Mouse (Mus musculus): Measurements from ENCODE around the gene Hist1h2ad. TPM values are rescaled to one million over a fixed set of nuclear protein-coding genes. Genes with fewer than 3 reads are reported as not detected.
A peak's percentile ranks its signal among the peaks of the same experiment; 100 is the strongest.
"Not testable (repeated sequence)": the region's sequence is repeated elsewhere in the genome, so short reads cannot be mapped to it uniquely, and the experiment has no call there.

Hist1h2ad gene
- polyA plus RNA-seq, 1 experiment from 2014 or later = 0.84 TPM

- Histone ChIP-seq H3K4me1 (replicated peaks; ENCODE audit: control insufficient read depth, insufficient read depth, low read length) (peaks cover 31% of the 10 kb centered on the region), H3K4me3 (ENCODE audit: low read depth, low read length) (peak overlapping the region; percentile 52), H3K4me2 (peak overlapping the region; percentile 87), H3K9me3 (ENCODE audit: control insufficient read depth, low read length) (no peaks in the 10 kb centered on the region), H3K9ac (ENCODE audit: low read depth, low read length) (peak overlapping the region; percentile 69), H3K27ac (ENCODE audit: low read depth, low read length) (peak overlapping the region; percentile 100), H3K27me3 (replicated peaks; ENCODE audit: control insufficient read depth, insufficient read depth, low read length) (no peaks in the 10 kb centered on the region), H3K36me3 (ENCODE audit: control insufficient read depth, insufficient read depth, low read length) (no peaks in the 10 kb centered on the region)
- DNase-seq (ENCODE audit: low spot score) (peak; percentile 80), ATAC-seq (replicated peaks; ENCODE audit: low FRiP score) (peak; percentile 7; the same call in 1 of the 2 replicates)
- under 1% methylated on average over 21 of the region's 21 CpGs for WGBS
These were observed 10.9 kb downstream of the Hist1h2ad start for GRCm38 (mm10) chr13:23585029-23585441.

DNA sequence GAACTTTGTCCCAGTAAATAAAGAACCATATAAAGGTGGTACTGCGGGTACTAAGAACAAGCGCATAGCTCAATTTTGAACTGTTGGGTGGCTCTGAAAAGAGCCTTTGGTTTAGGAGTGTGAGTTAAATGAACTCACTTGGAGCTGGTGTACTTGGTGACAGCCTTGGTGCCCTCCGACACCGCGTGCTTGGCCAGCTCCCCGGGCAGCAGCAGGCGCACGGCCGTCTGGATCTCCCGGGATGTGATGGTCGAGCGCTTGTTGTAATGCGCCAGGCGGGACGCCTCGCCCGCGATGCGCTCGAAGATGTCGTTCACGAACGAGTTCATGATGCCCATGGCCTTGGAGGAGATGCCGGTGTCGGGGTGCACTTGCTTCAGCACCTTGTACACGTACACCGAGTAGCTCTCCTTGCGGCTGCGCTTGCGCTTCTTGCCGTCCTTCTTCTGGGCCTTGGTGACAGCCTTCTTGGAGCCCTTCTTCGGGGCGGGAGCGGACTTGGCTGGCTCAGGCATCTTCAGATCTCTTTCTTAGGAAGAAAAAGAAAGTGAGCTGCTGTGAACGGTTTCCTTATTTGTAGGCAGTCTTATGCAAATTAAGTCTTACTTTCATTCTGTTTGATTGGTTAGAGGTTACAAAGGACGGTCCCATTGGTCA lies 11.4 kb downstream of the Hist1h2ad start:
- peak; percentile 72 for DNase-seq (ENCODE audit: low spot score)
- WGBS = 2% methylated on average over 20 of the region's 36 CpGs
- peak; percentile 80 for ATAC-seq (replicated peaks; ENCODE audit: low FRiP score)

GRCm38 (mm10) chr13:23586099-23586939 lies 12.1 kb downstream of the Hist1h2ad start:
- Histone ChIP-seq H3K4me2 (peak overlapping the region; percentile 87), H3K36me3 (ENCODE audit: control insufficient read depth, insufficient read depth, low read length) (no peaks in the 10 kb centered on the region), H3K27ac (ENCODE audit: low read depth, low read length) (peak overlapping the region; percentile 100), H3K27me3 (replicated peaks; ENCODE audit: control insufficient read depth, insufficient read depth, low read length) (no peaks in the 10 kb centered on the region), H3K4me1 (replicated peaks; ENCODE audit: control insufficient read depth, insufficient read depth, low read length) (peaks cover 28% of the 10 kb centered on the region), H3K4me3 (ENCODE audit: low read depth, low read length) (peak overlapping the region; percentile 43), H3K9me3 (ENCODE audit: control insufficient read depth, low read length) (no peaks in the 10 kb centered on the region), H3K9ac (ENCODE audit: low read depth, low read length) (peak overlapping the region; percentile 75)
- DNase-seq (ENCODE audit: low spot score) = no peak
- WGBS = 3% methylated on average over 22 of the region's 22 CpGs
- ATAC-seq (replicated peaks; ENCODE audit: low FRiP score) = no peak

More for the DNA sequence above, 11.4 kb downstream of the Hist1h2ad start:
- peak overlapping the region; percentile 87 for H3K4me2 ChIP-seq
- H3K4me3 ChIP-seq (ENCODE audit: low read depth, low read length) = peak overlapping the region; percentile 52
- H3K4me1 ChIP-seq (replicated peaks; ENCODE audit: control insufficient read depth, insufficient read depth, low read length) = peaks cover 31% of the 10 kb centered on the region
- H3K9ac ChIP-seq (ENCODE audit: low read depth, low read length) = peak overlapping the region; percentile 69
- not testable (repeated sequence) for H3K27me3 ChIP-seq (replicated peaks; ENCODE audit: control insufficient read depth, insufficient read depth, low read length); H3K36me3 ChIP-seq (ENCODE audit: control insufficient read depth, insufficient read depth, low read length); H3K9me3 ChIP-seq (ENCODE audit: control insufficient read depth, low read length)
- peak overlapping the region; percentile 100 for H3K27ac ChIP-seq (ENCODE audit: low read depth, low read length)

- Histone ChIP-seq H3K4me1 (replicated peaks; ENCODE audit: control insufficient read depth, insufficient read depth, low read length) (peaks cover 27% of the 10 kb centered on the region), H3K9ac (ENCODE audit: low read depth, low read length) (peak overlapping the region; percentile 75), H3K4me2 (peak overlapping the region; percentile 87), H3K27ac (ENCODE audit: low read depth, low read length) (peak overlapping the region; percentile 100), H3K36me3 (ENCODE audit: control insufficient read depth, insufficient read depth, low read length) (no peaks in the 10 kb centered on the region), H3K27me3 (replicated peaks; ENCODE audit: control insufficient read depth, insufficient read depth, low read length) (no peaks in the 10 kb centered on the region), H3K4me3 (ENCODE audit: low read depth, low read length) (peak overlapping the region; percentile 43), H3K9me3 (ENCODE audit: control insufficient read depth, low read length) (no peaks in the 10 kb centered on the region)
- 16% methylated on average over 1 of the region's 1 CpGs for WGBS
- no peak for ATAC-seq (replicated peaks; ENCODE audit: low FRiP score)
- DNase-seq (ENCODE audit: low spot score) = no peak
These were observed 12.7 kb downstream of the Hist1h2ad start for GRCm38 (mm10) chr13:23586940-23587225.

GRCm38 (mm10) chr13:23591206-23591605 lies 17.0 kb downstream of the Hist1h2ad start:
- no peak overlapping the region for H3K9ac ChIP-seq (ENCODE audit: low read depth, low read length)

GRCm38 (mm10) chr13:23591886-23592285 lies 17.7 kb downstream of the Hist1h2ad start:
- WGBS = 62% methylated on average over 7 of the region's 7 CpGs
- H3K4me3 ChIP-seq (ENCODE audit: low read depth, low read length); H3K36me3 ChIP-seq (ENCODE audit: control insufficient read depth, insufficient read depth, low read length); H3K4me2 ChIP-seq; H3K27ac ChIP-seq (ENCODE audit: low read depth, low read length); H3K9ac ChIP-seq (ENCODE audit: low read depth, low read length); ATAC-seq (replicated peaks; ENCODE audit: low FRiP score); DNase-seq (ENCODE audit: low spot score); H3K9me3 ChIP-seq (ENCODE audit: control insufficient read depth, low read length); H3K27me3 ChIP-seq (replicated peaks; ENCODE audit: control insufficient read depth, insufficient read depth, low read length): not testable (repeated sequence)
- peaks cover 35% of the 10 kb centered on the region for H3K4me1 ChIP-seq (replicated peaks; ENCODE audit: control insufficient read depth, insufficient read depth, low read length)

More at GRCm38 (mm10) chr13:23591206-23591605, 17.0 kb downstream of the Hist1h2ad start:
- peaks cover 37% of the 10 kb centered on the region for H3K4me1 ChIP-seq (replicated peaks; ENCODE audit: control insufficient read depth, insufficient read depth, low read length)
- no peak overlapping the region for H3K4me3 ChIP-seq (ENCODE audit: low read depth, low read length)
- ATAC-seq (replicated peaks; ENCODE audit: low FRiP score) (no peak), DNase-seq (ENCODE audit: low spot score) (no peak)
- no peak overlapping the region for H3K4me2 ChIP-seq
- H3K27me3 ChIP-seq (replicated peaks; ENCODE audit: control insufficient read depth, insufficient read depth, low read length) = no peaks in the 10 kb centered on the region
- 95% methylated on average over 7 of the region's 7 CpGs for whole genome bisulfite sequencing
- no peak overlapping the region for H3K27ac ChIP-seq (ENCODE audit: low read depth, low read length)
- H3K9me3 ChIP-seq (ENCODE audit: control insufficient read depth, low read length) = no peaks in the 10 kb centered on the region
- no peaks in the 10 kb centered on the region for H3K36me3 ChIP-seq (ENCODE audit: control insufficient read depth, insufficient read depth, low read length)

GRCm38 (mm10) chr13:23592614-23593013 lies 18.4 kb downstream of the Hist1h2ad start:
- no peak for ATAC-seq (replicated peaks; ENCODE audit: low FRiP score)
- H3K4me3 ChIP-seq (ENCODE audit: low read depth, low read length) = no peak overlapping the region
- peaks cover 32% of the 10 kb centered on the region for H3K4me1 ChIP-seq (replicated peaks; ENCODE audit: control insufficient read depth, insufficient read depth, low read length)
- no peak overlapping the region for H3K4me2 ChIP-seq
- no peaks in the 10 kb centered on the region for H3K9me3 ChIP-seq (ENCODE audit: control insufficient read depth, low read length)
- H3K27ac ChIP-seq (ENCODE audit: low read depth, low read length) = no peak overlapping the region; the same call in 1 of the 2 replicates
- no peaks in the 10 kb centered on the region for H3K27me3 ChIP-seq (replicated peaks; ENCODE audit: control insufficient read depth, insufficient read depth, low read length)
- H3K36me3 ChIP-seq (ENCODE audit: control insufficient read depth, insufficient read depth, low read length) = no peaks in the 10 kb centered on the region
- no peak for DNase-seq (ENCODE audit: low spot score)
- H3K9ac ChIP-seq (ENCODE audit: low read depth, low read length) = no peak overlapping the region
- WGBS = 82% methylated on average over 7 of the region's 7 CpGs

- Histone ChIP-seq H3K4me1 (replicated peaks; ENCODE audit: control insufficient read depth, insufficient read depth, low read length) (peaks cover 32% of the 10 kb centered on the region), H3K27ac (ENCODE audit: low read depth, low read length) (peak overlapping the region; percentile 58), H3K36me3 (ENCODE audit: control insufficient read depth, insufficient read depth, low read length) (no peaks in the 10 kb centered on the region), H3K4me3 (ENCODE audit: low read depth, low read length) (no peak overlapping the region), H3K9me3 (ENCODE audit: control insufficient read depth, low read length) (no peaks in the 10 kb centered on the region), H3K4me2 (no peak overlapping the region), H3K9ac (ENCODE audit: low read depth, low read length) (no peak overlapping the region), H3K27me3 (replicated peaks; ENCODE audit: control insufficient read depth, insufficient read depth, low read length) (no peaks in the 10 kb centered on the region)
- WGBS = 45% methylated on average over 5 of the region's 5 CpGs
- no peak for DNase-seq (ENCODE audit: low spot score)
- no peak for ATAC-seq (replicated peaks; ENCODE audit: low FRiP score)
These were observed 19.0 kb downstream of the Hist1h2ad start for GRCm38 (mm10) chr13:23593051-23593770.

Data from liver, embryonic 11.5 days (tissue).